Mouse (Mus musculus): Measurements from ENCODE around the gene Tctex1d4. TPM values are rescaled to one million over a fixed set of nuclear protein-coding genes. Genes with fewer than 3 reads are reported as not detected.

Tctex1d4 gene
- polyA plus RNA-seq, 2 experiments, result 0.10 TPM; not detected in 1

DNA sequence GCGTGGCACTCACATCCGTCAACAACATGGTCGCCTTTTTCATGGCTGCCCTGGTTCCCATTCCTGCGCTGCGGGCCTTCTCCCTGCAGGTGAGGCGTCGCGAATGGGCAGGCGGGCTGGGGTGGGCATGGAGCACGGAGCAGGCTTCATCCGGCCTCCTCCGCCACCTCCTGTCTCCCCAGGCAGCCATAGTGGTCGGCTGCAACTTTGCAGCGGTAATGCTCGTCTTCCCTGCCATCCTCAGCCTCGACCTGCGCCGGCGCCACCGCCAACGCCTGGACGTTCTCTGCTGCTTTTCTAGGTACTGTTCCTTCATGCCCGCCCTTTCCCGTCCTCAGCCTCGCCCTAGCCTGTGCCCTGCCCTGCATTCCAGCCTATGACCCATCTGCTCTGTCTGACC, 17.3 kb upstream of the Tctex1d4 start:
- no peaks in the 10 kb centered on the region for H3K27me3 ChIP-seq (ENCODE audit: control insufficient read depth, insufficient read depth, low read length)
- no peak overlapping the region for H3K9ac ChIP-seq (ENCODE audit: low read depth, low read length, severe bottlenecking)
- H3K4me2 ChIP-seq (replicated peaks; ENCODE audit: low read depth, low read length, severe bottlenecking), result no peak overlapping the region
- no peak overlapping the region for H3K27ac ChIP-seq (replicated peaks; ENCODE audit: low read depth, low read length)
- no peak for TF ChIP-seq POLR2A (IDR thresholded peaks at IDR 0.05; ENCODE audit: borderline replicate concordance, extremely low read depth, insufficient read depth, insufficient read length)
- 96% methylated on average over 22 of the region's 25 CpGs for WGBS
- no peaks in the 10 kb centered on the region for H3K9me3 ChIP-seq (ENCODE audit: control insufficient read depth, low read length)
- no peaks in the 10 kb centered on the region for H3K4me1 ChIP-seq (ENCODE audit: control insufficient read depth, insufficient read depth, low read length)
- H3K36me3 ChIP-seq (ENCODE audit: control insufficient read depth, insufficient read depth, low read length), result peaks cover 45% of the 10 kb centered on the region
- H3K4me3 ChIP-seq (replicated peaks; ENCODE audit: low read length), result no peak overlapping the region
- ATAC-seq (ENCODE audit: low FRiP score, low read depth) (no peak), DNase-seq (ENCODE audit: low spot score) (no peak)

GRCm38 (mm10) chr4:117110249-117110648, 16.3 kb upstream of the Tctex1d4 start:
- H3K9ac ChIP-seq (ENCODE audit: low read depth, low read length, severe bottlenecking), result no peak overlapping the region
- no peak for TF ChIP-seq POLR2A (IDR thresholded peaks at IDR 0.05; ENCODE audit: borderline replicate concordance, extremely low read depth, insufficient read depth, insufficient read length)
- no peak for DNase-seq (ENCODE audit: low spot score)
- no peak overlapping the region for H3K27ac ChIP-seq (replicated peaks; ENCODE audit: low read depth, low read length)
- no peaks in the 10 kb centered on the region for H3K9me3 ChIP-seq (ENCODE audit: control insufficient read depth, low read length)
- no peaks in the 10 kb centered on the region for H3K4me1 ChIP-seq (ENCODE audit: control insufficient read depth, insufficient read depth, low read length)
- no peak overlapping the region for H3K4me2 ChIP-seq (replicated peaks; ENCODE audit: low read depth, low read length, severe bottlenecking)
- H3K27me3 ChIP-seq (ENCODE audit: control insufficient read depth, insufficient read depth, low read length), result no peaks in the 10 kb centered on the region
- no peak for ATAC-seq (ENCODE audit: low FRiP score, low read depth)
- no peak overlapping the region for H3K4me3 ChIP-seq (replicated peaks; ENCODE audit: low read length)
- 87% methylated on average over 13 of the region's 13 CpGs for WGBS
- H3K36me3 ChIP-seq (ENCODE audit: control insufficient read depth, insufficient read depth, low read length), result peaks cover 54% of the 10 kb centered on the region

DNA sequence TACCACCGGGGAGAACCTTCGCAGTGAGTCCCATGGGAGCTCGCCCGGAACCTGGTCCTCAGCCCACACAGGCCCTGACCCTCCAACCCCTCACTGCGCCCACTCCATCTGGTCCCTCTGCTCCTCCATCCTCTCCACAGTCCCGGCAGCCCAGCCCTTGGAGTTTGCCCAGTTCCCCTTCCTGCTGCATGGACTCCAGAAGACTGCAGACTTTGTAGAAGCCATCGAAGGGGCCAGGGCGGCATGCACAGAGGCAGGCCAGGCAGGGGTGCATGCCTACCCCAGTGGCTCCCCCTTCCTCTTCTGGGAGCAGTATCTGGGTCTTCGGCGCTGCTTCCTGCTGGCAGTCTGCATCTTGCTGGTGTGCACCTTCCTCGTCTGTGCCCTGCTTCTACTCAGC, 15.6 kb upstream of the Tctex1d4 start:
- 94% methylated on average over 10 of the region's 11 CpGs for WGBS
- Histone ChIP-seq H3K9ac (ENCODE audit: low read depth, low read length, severe bottlenecking) (no peak overlapping the region), H3K27me3 (ENCODE audit: control insufficient read depth, insufficient read depth, low read length) (no peaks in the 10 kb centered on the region), H3K4me1 (ENCODE audit: control insufficient read depth, insufficient read depth, low read length) (no peaks in the 10 kb centered on the region), H3K36me3 (ENCODE audit: control insufficient read depth, insufficient read depth, low read length) (peaks cover 56% of the 10 kb centered on the region), H3K9me3 (ENCODE audit: control insufficient read depth, low read length) (no peaks in the 10 kb centered on the region), H3K4me2 (replicated peaks; ENCODE audit: low read depth, low read length, severe bottlenecking) (no peak overlapping the region), H3K4me3 (replicated peaks; ENCODE audit: low read length) (no peak overlapping the region), H3K27ac (replicated peaks; ENCODE audit: low read depth, low read length) (no peak overlapping the region)
- no peak for TF ChIP-seq POLR2A (IDR thresholded peaks at IDR 0.05; ENCODE audit: borderline replicate concordance, extremely low read depth, insufficient read depth, insufficient read length)
- DNase-seq (ENCODE audit: low spot score), result no peak
- no peak for ATAC-seq (ENCODE audit: low FRiP score, low read depth)

DNA sequence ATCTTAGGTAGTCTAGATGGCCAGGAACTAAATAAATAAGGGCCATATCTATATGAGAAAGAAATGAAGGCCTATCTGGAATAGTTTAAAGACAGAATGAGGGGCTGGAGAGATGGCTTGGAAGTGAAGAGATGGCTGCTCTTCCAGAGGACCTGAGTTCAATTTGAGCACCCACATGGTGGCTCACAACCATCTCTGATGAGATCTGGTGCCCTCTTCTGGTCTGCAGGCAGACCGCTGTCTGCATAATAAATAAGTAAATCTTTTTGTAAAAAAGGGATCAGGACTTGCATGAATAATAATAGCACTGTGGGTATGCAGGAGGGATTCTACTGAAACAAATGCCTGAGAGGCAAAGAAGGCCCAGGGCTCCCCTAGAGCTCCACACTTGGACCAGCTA, 13.4 kb upstream of the Tctex1d4 start:
- 79% methylated on average over 1 of the region's 1 CpGs for WGBS
- no peak for TF ChIP-seq POLR2A (IDR thresholded peaks at IDR 0.05; ENCODE audit: borderline replicate concordance, extremely low read depth, insufficient read depth, insufficient read length)
- Histone ChIP-seq H3K27ac (replicated peaks; ENCODE audit: low read depth, low read length) (no peak overlapping the region), H3K4me1 (ENCODE audit: control insufficient read depth, insufficient read depth, low read length) (no peaks in the 10 kb centered on the region), H3K9me3 (ENCODE audit: control insufficient read depth, low read length) (no peaks in the 10 kb centered on the region), H3K36me3 (ENCODE audit: control insufficient read depth, insufficient read depth, low read length) (peaks cover 54% of the 10 kb centered on the region), H3K4me2 (replicated peaks; ENCODE audit: low read depth, low read length, severe bottlenecking) (no peak overlapping the region), H3K4me3 (replicated peaks; ENCODE audit: low read length) (no peak overlapping the region), H3K9ac (ENCODE audit: low read depth, low read length, severe bottlenecking) (no peak overlapping the region), H3K27me3 (ENCODE audit: control insufficient read depth, insufficient read depth, low read length) (no peaks in the 10 kb centered on the region)
- no peak for DNase-seq (ENCODE audit: low spot score)
- no peak for ATAC-seq (ENCODE audit: low FRiP score, low read depth)

GRCm38 (mm10) chr4:117115592-117115991, 11.0 kb upstream of the Tctex1d4 start:
- no peak for TF ChIP-seq POLR2A (IDR thresholded peaks at IDR 0.05; ENCODE audit: borderline replicate concordance, extremely low read depth, insufficient read depth, insufficient read length)
- H3K27ac ChIP-seq (replicated peaks; ENCODE audit: low read depth, low read length), result no peak overlapping the region
- peaks cover 4% of the 10 kb centered on the region for H3K4me1 ChIP-seq (ENCODE audit: control insufficient read depth, insufficient read depth, low read length)
- DNase-seq (ENCODE audit: low spot score) (no peak), ATAC-seq (ENCODE audit: low FRiP score, low read depth) (no peak)
- peaks cover 32% of the 10 kb centered on the region for H3K36me3 ChIP-seq (ENCODE audit: control insufficient read depth, insufficient read depth, low read length)
- H3K4me2 ChIP-seq (replicated peaks; ENCODE audit: low read depth, low read length, severe bottlenecking), result no peak overlapping the region
- no peaks in the 10 kb centered on the region for H3K27me3 ChIP-seq (ENCODE audit: control insufficient read depth, insufficient read depth, low read length)
- H3K9me3 ChIP-seq (ENCODE audit: control insufficient read depth, low read length), result no peaks in the 10 kb centered on the region
- H3K9ac ChIP-seq (ENCODE audit: low read depth, low read length, severe bottlenecking), result no peak overlapping the region
- H3K4me3 ChIP-seq (replicated peaks; ENCODE audit: low read length), result no peak overlapping the region
- 75% methylated on average over 5 of the region's 5 CpGs for WGBS

DNA sequence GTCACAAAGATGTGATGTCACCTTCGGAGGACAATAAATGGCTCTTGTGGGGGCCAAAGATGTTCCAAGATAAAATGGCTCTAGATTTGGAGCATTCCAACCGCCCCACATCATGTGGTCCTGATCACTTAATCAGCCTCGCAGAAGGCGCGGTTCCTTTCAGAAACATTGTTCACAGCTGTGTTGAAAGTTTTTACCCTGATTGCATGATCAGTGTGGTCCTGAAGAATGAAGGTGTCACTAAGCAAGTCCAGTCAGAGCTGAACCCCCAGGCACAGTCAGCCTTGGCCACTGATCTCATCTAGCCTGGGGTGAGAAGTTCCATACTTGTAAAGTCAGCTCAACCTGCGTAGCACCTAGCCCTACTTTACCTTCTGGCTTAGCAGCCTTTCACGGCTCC, 8.7 kb upstream of the Tctex1d4 start:
- WGBS, result 89% methylated on average over 7 of the region's 7 CpGs
- Histone ChIP-seq H3K9ac (ENCODE audit: low read depth, low read length, severe bottlenecking) (no peak overlapping the region), H3K27me3 (ENCODE audit: control insufficient read depth, insufficient read depth, low read length) (no peaks in the 10 kb centered on the region), H3K27ac (replicated peaks; ENCODE audit: low read depth, low read length) (no peak overlapping the region), H3K4me2 (replicated peaks; ENCODE audit: low read depth, low read length, severe bottlenecking) (no peak overlapping the region), H3K36me3 (ENCODE audit: control insufficient read depth, insufficient read depth, low read length) (peaks cover 23% of the 10 kb centered on the region), H3K4me3 (replicated peaks; ENCODE audit: low read length) (no peak overlapping the region), H3K9me3 (ENCODE audit: control insufficient read depth, low read length) (no peaks in the 10 kb centered on the region), H3K4me1 (ENCODE audit: control insufficient read depth, insufficient read depth, low read length) (peaks cover 4% of the 10 kb centered on the region)
- no peak for ATAC-seq (ENCODE audit: low FRiP score, low read depth)
- TF ChIP-seq POLR2A (IDR thresholded peaks at IDR 0.05; ENCODE audit: borderline replicate concordance, extremely low read depth, insufficient read depth, insufficient read length), result no peak
- DNase-seq (ENCODE audit: low spot score), result no peak
